Mouse (Mus musculus): Measurements from ENCODE around the gene Tmprss9.

Tmprss9 gene

DNA sequence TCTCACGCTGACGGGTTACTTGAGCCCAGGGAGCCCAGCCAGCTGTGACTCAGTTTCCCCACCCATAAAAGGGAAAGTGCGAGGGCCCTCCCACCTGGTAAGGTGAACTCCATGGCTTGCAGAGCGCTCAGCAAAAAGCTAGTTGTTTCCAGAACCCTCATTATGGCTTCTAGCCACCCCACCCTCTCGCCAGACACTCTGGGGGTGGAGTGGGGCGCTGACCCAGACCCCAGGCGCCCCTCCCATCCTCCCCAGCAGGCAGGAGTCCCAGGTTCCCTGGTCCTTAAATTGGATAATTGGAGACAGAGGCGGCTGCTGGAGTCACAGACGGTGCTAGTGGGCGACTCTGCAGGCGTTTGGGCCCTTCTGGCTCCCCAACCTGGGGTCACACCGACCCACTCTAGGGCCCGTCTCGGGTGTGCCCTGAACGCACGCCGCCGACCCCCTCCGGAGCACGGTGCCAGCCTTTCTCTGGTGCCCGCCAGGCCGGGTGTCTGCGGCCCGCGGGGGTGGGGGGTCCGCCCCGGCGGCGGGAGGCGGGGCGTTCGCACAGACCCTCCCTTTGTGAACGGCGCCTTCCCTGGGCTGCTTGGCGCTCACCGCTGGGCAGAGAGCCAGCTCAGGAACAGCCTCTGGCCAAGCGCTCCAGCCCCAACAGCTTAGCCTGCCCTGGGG is 64.6 kb downstream of the Tmprss9 start:
- in situ Hi-C loops (cut with MboI, MseI), result loop anchor here in 1 of 2 experiments (25.0 kb wide), 1 partner anchor 1826 kb away; the partner anchor contains the start of gene Nfyb

DNA sequence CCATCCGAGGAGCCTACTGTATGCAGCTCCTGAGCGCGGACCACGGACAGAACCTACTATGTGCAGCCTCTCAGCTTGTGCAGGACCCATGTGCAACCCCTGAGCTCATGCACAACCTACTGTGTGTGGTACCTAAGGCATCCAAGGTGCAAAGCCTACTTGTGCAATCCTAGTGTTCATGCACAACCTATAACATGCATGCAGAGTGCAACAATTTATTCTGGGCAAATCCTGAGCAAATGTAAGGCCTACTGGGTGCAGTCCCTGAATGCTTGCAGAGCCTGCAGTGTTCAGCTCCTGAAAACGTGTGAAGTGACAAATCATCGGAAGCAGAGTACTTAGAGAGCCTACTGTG is 65.1 kb downstream of the Tmprss9 start:
- in situ Hi-C loops (cut with MboI, MseI), result loop anchor here in 1 of 2 experiments (25.0 kb wide), 1 partner anchor 1826 kb away; the partner anchor contains the start of gene Nfyb

DNA sequence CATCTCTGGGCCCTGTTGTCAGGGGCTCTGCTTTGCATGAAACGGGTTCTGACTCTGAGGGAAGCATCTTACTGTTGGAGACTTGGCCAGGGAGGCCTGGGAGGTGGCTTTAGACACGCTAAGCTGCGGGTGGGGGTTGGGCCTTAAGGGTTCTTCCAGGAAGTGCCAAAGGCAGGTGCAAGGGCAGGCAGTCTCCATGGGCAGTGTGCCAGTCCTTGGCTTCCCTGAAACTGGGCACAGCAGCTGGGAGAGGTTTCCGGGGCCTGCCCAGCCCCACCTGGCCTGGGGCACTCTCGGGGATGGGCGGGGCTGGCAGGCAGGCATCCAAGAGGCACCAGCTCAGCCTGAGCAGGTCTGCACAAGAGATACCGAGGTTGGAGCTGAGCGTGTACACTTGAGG is 66.0 kb downstream of the Tmprss9 start:
- in situ Hi-C loops (cut with MboI, MseI), result loop anchor here in 1 of 2 experiments (25.0 kb wide), 1 partner anchor 1825 kb away; the partner anchor contains the start of gene Nfyb

DNA sequence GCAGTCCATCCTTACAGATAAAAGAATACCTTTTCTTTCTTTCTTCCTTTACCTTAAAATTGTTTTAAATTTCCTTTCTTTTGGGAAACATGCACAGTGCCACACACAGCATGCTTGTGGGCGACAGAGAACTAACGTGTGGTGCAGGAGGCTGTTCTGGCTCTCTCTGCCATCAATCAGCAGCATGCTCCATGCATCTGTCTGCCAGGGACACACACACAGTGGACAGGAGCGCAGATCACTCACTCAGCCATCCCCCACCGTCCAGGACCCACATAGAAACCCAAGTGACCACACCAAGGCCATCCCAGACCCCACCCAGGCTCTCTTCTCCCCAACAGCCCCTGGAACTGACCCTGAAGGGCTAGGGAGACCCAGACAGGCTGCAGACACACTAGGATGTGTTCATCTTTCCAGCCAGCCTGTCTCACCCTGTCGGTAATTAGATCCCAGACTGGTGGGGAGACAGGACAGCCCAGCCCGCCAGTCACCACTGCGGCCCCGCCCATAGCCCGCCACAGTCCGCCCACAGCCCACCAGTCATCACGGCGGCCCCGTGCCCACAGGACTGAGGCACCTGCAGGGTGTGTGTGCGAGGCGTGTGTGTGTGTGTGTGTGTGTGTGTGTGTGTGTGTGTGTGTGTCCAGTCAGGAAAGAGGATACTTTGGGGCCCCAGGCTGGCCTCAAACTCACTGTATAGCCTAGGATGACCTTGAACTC is 67.3 kb downstream of the Tmprss9 start:
- in situ Hi-C loops (cut with MboI, MseI), result loop anchor here in 1 of 2 experiments (25.0 kb wide), 1 partner anchor 1823 kb away; the partner anchor contains the start of gene Nfyb

DNA sequence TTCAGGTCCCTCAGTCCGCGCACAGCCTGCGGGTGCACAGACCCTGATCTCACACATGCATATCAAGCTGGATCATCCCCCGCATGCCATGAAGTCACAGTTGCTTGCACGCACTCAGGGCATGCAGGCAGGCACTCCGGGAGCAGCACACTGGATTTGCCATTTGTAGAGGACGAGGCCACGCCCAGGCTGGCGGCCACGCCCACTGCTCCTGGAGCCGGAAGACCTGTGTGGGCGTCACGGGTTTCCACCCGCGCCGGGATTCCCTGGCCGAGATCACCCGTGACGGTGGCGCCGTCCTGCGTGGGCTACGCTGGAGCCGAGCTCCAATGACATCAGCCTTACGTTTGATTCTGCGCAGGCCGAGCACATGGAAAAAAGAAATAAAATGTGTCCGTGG is 68.0 kb downstream of the Tmprss9 start:
- in situ Hi-C loops (cut with MboI, MseI), result loop anchor here (10.0 to 25.0 kb wide), 2 partner anchors 55 to 1823 kb away; partner anchors contain the start of gene Nfyb (in 1 of the 2)

DNA sequence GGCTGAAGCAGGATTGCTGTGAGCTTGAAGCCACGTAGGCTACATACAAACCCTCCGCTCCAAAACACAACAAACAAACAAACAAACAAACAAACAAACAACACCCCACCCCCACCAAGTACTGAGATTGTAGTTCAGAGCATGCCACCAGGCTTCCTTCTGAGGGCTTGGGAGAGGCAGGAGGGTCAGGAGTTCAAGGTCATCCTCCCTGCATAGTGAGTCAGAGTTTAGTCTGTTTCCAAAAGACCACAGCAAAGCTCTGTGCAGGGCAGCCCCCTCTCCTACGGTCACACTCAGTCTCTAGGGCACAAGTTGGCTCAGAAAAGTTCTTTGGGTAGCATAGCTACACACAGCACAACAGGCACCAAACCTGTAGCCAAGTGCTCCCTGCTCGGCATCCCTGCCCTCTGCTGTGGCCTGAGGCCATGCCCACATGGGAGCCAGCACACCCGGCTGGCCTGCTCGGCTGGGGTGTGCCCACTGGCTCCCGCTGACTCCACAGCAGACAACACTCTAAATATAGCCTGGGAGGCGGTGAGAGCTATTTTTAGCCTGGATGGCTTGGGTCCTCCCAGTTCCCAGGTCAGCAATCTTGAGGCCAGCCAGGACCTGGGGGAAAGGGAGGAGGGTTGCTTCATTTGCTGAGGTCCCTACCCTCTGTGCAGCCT is 68.8 kb downstream of the Tmprss9 start:
- in situ Hi-C loops (cut with MboI, MseI), result loop anchor here (10.0 to 25.0 kb wide), 2 partner anchors 56 to 1822 kb away; partner anchors contain the start of gene Nfyb (in 1 of the 2)

DNA sequence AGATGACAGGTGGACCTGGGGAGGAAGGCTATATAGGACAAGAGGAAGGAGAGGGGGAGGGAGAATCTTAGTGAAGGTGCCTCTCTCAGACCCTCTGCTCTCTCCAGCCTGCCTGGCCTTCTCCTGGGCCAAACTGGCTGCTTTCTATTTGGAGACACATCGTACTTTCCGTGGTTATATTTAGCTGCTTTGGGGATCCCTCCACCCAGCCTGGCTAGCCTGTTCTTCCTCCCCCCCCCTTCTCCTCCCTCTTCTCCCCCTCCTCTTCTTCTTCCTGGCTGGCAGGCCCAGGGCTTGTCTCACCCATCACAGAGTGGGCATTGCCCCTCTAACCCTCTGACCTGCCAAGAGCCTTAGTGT is 69.3 kb downstream of the Tmprss9 start:
- in situ Hi-C loops (cut with MboI, MseI), result loop anchor here (10.0 to 25.0 kb wide), 2 partner anchors 56 to 1821 kb away; partner anchors contain the start of gene Nfyb (in 1 of the 2)

DNA sequence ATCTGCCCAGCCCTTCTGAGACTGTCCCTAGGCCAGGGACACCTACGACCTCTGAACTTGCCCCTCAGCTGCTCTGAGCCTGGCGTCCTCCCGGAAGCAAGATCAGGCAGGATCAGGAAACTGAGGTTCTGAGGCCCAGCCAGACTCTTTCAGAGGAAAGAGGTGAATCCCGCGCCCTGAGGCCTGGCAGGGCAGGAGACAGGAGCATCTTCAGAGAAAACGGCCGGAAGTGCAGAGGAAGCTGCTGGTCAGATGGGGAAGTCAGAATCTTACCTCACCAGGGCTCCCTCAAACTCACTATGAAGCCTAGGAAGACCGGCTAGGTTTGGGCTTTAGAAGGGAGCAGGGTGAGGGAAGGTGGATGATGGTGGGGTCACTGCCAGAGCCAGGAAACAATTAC is 71.3 kb downstream of the Tmprss9 start:
- in situ Hi-C loops (cut with MboI, MseI), result loop anchor here (10.0 to 25.0 kb wide), 2 partner anchors 58 to 1819 kb away; partner anchors contain the start of gene Nfyb (in 1 of the 2)

DNA sequence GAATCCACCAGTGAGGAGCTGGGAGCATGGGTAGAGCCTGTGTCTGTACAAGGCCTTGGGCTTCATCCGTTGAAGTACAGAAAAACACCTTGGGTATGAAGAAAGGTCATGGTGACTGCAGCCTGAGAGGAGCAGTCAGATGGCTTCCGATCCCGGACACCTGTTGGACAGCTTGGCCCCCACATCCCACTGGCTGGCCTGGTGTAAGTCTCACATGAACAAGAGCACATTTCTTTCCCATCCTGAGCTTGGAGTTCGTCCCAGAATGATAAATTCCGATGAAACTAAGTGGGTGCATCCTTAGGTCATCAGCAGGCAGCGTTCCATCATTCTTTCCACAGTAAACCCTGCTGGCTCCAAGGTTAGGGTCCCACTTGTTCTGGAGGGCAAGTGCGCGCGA is 72.1 kb downstream of the Tmprss9 start:
- in situ Hi-C loops (cut with MboI, MseI), result loop anchor here (10.0 to 25.0 kb wide), 2 partner anchors 59 to 1819 kb away; partner anchors contain the start of gene Nfyb (in 1 of the 2)

DNA sequence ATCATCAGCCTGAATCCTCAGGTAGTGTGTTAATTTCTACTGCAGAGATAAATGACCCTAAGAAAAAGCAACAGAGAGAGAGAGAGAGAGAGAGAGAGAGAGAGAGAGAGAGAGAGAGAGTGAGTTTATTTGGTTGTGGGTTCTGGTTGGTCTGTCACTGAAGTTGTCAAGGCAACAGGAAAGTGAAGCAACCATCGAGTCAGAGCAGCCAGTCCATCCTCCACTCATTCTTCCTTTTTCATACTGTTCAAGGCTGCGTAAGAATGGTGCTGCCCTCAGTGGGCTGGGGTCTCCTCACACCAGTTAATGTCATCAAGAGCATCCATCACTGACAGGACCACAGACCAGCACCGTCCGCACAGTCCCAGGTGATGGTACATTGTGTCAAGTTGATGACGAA is 72.6 kb downstream of the Tmprss9 start:
- in situ Hi-C loops (cut with MboI, MseI), result loop anchor here (10.0 to 25.0 kb wide), 2 partner anchors 59 to 1818 kb away; partner anchors contain the start of gene Nfyb (in 1 of the 2)

DNA sequence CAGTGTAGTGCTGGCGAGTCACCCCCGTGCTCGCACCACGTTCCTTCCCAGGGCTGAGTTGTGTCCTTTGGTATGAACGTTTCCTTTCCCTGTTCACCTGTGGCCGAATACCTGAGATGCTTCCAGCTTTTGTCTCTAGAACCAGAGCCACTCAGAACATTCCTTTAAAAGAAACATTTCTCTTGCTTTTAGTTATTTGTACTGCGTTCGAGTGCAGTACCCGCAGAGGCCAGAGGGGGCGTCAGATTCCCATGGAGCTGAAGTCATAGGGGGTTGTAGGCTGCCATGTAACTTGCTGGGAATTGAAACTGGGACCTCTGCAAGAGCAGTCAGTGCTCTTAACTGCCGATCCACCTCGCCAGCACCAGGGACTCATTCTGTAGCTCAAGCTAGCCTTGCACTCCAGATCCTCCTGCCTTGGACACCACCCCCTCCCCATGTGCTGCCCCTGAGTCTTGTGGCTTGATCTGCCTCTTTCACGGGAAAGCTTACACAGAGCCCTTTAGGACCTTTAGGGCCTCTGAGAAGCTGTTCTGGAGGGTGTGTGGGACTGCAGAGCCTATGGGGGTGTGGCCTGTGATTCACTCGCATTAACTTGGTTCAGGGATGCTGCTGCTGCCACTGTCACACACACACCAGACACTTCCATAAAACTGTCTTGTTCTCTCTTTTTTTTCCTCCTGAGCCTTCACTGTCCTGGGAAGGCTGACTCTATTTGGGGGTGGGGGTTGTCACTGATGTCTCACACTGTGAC is 75.2 kb downstream of the Tmprss9 start:
- in situ Hi-C loops (cut with MboI, MseI), result loop anchor here (10.0 to 25.0 kb wide), 2 partner anchors 62 to 1815 kb away; partner anchors contain the start of gene Nfyb (in 1 of the 2)

DNA sequence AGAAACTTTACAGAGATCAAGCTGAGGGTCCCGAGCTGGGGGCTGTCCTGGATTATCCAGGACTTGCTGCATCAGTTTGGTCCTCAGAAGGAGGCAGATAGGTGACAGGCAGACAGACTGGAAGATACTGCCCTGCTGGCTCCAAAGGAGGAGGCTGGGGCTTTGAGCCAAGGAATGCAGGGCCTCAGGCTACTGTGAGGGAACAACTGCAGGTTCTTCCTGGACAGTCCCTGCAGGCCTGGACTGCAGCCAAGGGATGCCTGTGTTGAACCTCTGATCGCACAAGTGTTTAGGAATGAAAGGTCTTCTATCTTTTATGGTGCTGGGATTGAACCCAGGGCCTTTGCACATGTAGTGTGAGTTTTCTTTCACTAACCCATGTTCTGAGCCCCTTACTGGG is 76.2 kb downstream of the Tmprss9 start:
- in situ Hi-C loops (cut with MboI, MseI), result loop anchor here (10.0 to 25.0 kb wide), 2 partner anchors 63 to 1814 kb away; partner anchors contain the start of gene Nfyb (in 1 of the 2)

DNA sequence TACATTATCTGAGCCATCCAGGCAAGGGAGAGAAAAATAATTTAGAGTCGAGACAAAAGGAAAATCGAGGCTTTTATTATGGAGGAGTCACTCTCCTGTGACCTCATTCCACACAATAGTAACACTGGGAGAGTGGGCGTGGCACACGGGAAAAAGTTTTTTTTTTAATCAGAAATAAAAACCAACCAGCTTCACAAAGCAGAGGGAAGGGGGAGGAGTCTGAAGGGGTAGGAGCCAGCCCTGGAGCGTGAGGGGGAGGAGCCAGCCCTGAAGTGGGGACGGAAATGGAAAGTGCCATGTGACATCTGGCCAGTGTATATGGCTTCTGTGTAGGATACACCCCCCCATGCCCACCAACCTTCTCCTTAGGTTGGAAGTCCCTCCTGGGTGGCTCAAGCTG is 76.9 kb downstream of the Tmprss9 start:
- in situ Hi-C loops (cut with MboI, MseI), result loop anchor here (10.0 to 25.0 kb wide), 2 partner anchors 64 to 1814 kb away; partner anchors contain the start of gene Nfyb (in 1 of the 2)

DNA sequence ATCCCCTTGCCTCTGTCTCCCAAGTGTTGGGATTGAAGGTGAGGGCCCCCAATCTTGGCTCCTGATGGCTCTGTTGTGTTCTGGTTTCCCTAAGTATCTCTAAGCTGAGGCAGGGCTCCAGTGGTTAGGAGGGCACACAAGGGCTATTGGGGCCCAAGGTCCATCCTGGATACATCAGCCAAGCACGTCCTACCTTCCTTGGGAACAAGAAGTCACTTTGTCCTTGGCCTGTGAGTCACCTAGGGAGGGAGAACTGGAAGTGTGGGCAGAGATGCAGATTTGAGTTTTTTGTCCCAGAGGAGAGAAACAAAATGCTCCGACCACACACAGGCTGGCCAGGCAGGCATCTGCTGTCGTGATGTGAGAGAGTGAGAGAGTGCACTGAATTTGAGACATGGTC is 77.4 kb downstream of the Tmprss9 start:
- in situ Hi-C loops (cut with MboI, MseI), result loop anchor here (10.0 to 25.0 kb wide), 2 partner anchors 64 to 1813 kb away; partner anchors contain the start of gene Nfyb (in 1 of the 2)

All from T-helper 17 cell (primary cell).